Mouse (Mus musculus): ENCODE results near the gene Abca3. TPM values are rescaled to one million over a fixed set of nuclear protein-coding genes. Genes with fewer than 3 reads are reported as not detected.
"Not testable (repeated sequence)": the region's sequence is repeated elsewhere in the genome, so short reads cannot be mapped to it uniquely, and the experiment has no call there.

Abca3 gene
- polyA plus RNA-seq, 1 experiment, result 5.1 TPM

DNA sequence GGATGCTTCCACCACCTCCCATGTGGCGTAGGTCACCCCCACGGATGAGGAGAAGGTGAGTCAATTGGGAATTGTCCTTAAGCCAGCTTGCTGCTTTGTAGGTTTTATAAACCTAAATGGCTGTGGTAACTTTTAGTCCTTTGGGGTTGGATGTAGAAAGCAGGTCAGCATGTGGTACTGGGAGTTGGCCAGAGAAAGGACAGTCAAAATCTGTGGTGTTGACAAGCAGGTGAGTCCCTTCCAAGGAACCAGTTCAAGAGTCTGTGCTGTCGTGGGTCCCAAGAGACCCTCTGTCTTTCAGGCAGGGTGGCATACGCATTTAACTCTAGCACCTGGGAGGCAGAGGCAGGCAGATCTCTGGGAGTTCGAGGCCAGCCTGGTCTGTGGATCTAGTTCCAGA, 72.7 kb downstream of the Abca3 start:
- H3K4me3 ChIP-seq (ENCODE audit: control insufficient read depth, low read depth, low read length), result no peak overlapping the region
- no peaks in the 10 kb centered on the region for H3K27me3 ChIP-seq (ENCODE audit: control insufficient read depth, insufficient read depth, low read length)
- no peak overlapping the region for H3K27ac ChIP-seq (ENCODE audit: control insufficient read depth, insufficient read depth, low read depth, low read length)
- peaks cover 4% of the 10 kb centered on the region for H3K4me1 ChIP-seq (ENCODE audit: control insufficient read depth, insufficient read depth, low read length)
- H3K36me3 ChIP-seq (ENCODE audit: control insufficient read depth, insufficient read depth, low read length), result no peaks in the 10 kb centered on the region; the same call in 1 of the 2 replicates
- TF ChIP-seq POLR2A (IDR thresholded peaks at IDR 0.05; ENCODE audit: control insufficient read depth, low read depth, low read length), result no peak
- no peak for TF ChIP-seq CTCF (IDR thresholded peaks at IDR 0.05; ENCODE audit: control insufficient read depth, insufficient read depth, insufficient replicate concordance, low read depth, low read length)

DNA sequence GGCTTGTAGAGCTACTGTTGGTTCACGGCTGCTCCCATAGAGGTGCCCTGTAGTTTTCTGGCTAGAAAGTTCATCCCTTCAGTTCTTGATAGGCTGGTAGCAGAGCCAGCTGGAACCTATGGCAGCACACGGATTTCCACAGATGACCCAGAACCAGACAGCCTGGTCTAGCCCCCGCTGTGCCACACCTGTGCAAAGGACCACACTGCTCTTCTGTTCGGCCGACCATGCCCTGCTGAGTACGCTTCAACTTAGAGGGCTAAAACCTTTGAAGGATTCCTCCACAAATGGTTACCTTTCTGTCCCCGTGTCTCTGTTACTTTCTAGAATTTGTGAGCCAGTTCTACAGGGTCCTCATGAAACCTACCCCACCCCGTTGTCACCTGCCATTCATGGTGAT, 73.6 kb downstream of the Abca3 start:
- not testable (repeated sequence) for H3K27me3 ChIP-seq (ENCODE audit: control insufficient read depth, insufficient read depth, low read length); H3K4me1 ChIP-seq (ENCODE audit: control insufficient read depth, insufficient read depth, low read length); H3K27ac ChIP-seq (ENCODE audit: control insufficient read depth, insufficient read depth, low read depth, low read length); H3K4me3 ChIP-seq (ENCODE audit: control insufficient read depth, low read depth, low read length); H3K36me3 ChIP-seq (ENCODE audit: control insufficient read depth, insufficient read depth, low read length)

DNA sequence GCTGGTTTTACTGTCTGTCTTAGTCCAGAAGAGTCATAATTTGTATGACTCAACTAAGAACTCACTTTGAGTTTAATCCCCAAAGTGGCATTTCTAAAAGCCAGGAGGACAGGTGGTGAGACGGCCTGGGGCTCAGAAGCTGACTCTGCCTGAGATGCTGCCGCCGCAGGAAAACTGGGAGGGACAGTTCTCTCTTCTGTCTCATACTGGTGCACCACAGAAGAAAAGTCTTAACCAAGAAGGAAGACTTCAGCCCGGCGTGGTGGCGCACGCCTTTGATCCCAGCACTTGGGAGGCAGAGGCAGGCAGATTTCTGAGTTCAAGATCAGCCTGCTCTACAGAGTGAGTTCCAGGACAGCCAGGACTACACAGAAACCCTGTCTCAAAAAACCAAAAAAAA, 74.2 kb downstream of the Abca3 start:
- H3K27me3 ChIP-seq (ENCODE audit: control insufficient read depth, insufficient read depth, low read length), result no peaks in the 10 kb centered on the region
- H3K27ac ChIP-seq (ENCODE audit: control insufficient read depth, insufficient read depth, low read depth, low read length), result no peak overlapping the region
- H3K36me3 ChIP-seq (ENCODE audit: control insufficient read depth, insufficient read depth, low read length), result no peaks in the 10 kb centered on the region; the same call in 1 of the 2 replicates
- no peak for TF ChIP-seq POLR2A (IDR thresholded peaks at IDR 0.05; ENCODE audit: control insufficient read depth, low read depth, low read length)
- no peak for TF ChIP-seq CTCF (IDR thresholded peaks at IDR 0.05; ENCODE audit: control insufficient read depth, insufficient read depth, insufficient replicate concordance, low read depth, low read length)
- H3K4me3 ChIP-seq (ENCODE audit: control insufficient read depth, low read depth, low read length), result no peak overlapping the region; the same call in 1 of the 2 replicates
- H3K4me1 ChIP-seq (ENCODE audit: control insufficient read depth, insufficient read depth, low read length), result peaks cover 4% of the 10 kb centered on the region

DNA sequence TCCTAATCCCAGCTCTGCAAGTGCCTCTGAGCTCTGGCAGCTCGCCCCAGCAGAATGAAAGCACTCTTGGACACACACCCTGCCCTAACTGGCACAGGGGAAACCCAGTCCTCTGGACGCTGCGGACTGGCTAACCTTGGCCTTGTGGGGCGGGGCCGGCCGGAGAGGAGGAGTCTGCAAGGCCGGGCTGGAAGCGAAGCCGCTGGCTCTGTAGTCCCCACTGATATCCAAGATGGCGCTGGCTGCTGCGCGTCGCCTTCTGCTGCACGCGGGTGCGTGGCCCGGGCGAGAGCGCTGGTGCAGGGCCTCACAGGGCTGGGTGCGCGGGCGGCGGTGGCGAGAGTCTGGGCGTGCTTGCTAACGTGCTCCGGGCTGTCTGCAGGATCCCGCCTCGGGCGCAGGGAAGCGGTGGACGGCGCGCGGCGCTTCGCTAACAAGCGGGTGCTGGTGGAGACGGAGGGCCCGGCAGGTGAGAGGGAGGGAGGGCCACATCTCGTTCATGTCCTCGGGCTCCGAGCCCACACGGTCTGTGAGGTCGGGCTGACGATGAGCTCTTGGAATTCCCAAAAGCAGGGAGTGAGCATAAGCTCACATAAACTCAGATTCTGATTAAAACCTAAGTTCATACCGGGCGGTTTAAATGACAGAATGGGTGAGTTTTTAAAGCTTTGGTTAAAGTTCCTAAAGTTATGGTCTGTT, 74.9 kb downstream of the Abca3 start, which contains the start of gene Eci1:
TSS of gene Eci1 (plus strand) at position 171 of the 699 bp plus-strand sequence.
- Histone ChIP-seq H3K36me3 (ENCODE audit: control insufficient read depth, insufficient read depth, low read length) (no peaks in the 10 kb centered on the region), H3K27ac (ENCODE audit: control insufficient read depth, insufficient read depth, low read depth, low read length) (peak within 1 kb of the TSS; percentile 94), H3K4me1 (ENCODE audit: control insufficient read depth, insufficient read depth, low read length) (peaks cover 4% of the 10 kb centered on the region), H3K27me3 (ENCODE audit: control insufficient read depth, insufficient read depth, low read length) (no peaks in the 10 kb centered on the region), H3K4me3 (ENCODE audit: control insufficient read depth, low read depth, low read length) (peak within 1 kb of the TSS; percentile 94)
- TF ChIP-seq POLR2A (IDR thresholded peaks at IDR 0.05; ENCODE audit: control insufficient read depth, low read depth, low read length), result peak; percentile 90
- no peak for TF ChIP-seq CTCF (IDR thresholded peaks at IDR 0.05; ENCODE audit: control insufficient read depth, insufficient read depth, insufficient replicate concordance, low read depth, low read length)

DNA sequence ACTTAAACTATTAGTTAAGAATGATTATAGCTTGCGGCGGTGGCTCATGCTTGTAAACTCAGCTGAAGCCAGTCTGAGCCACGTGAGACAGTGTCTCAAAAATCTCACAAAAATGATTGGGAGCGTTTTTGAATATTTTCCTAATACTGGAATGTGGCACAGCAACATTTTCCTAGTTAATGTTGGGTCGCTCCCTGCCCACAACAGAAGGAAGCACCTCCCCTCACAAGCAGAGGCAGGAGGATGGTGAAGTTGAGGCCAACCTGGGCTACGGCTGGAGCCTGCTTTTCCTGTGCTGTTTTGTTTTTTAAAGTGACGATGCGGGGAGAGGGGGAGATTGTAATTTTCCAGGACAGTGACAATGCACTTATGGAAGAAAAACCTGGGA, 75.4 kb downstream of the Abca3 start:
- Histone ChIP-seq H3K27me3 (ENCODE audit: control insufficient read depth, insufficient read depth, low read length) (no peaks in the 10 kb centered on the region), H3K36me3 (ENCODE audit: control insufficient read depth, insufficient read depth, low read length) (no peaks in the 10 kb centered on the region), H3K4me1 (ENCODE audit: control insufficient read depth, insufficient read depth, low read length) (peaks cover 4% of the 10 kb centered on the region), H3K27ac (ENCODE audit: control insufficient read depth, insufficient read depth, low read depth, low read length) (peak overlapping the region; percentile 94), H3K4me3 (ENCODE audit: control insufficient read depth, low read depth, low read length) (peak overlapping the region; percentile 94)
- TF ChIP-seq CTCF (IDR thresholded peaks at IDR 0.05; ENCODE audit: control insufficient read depth, insufficient read depth, insufficient replicate concordance, low read depth, low read length), result no peak
- no peak for TF ChIP-seq POLR2A (IDR thresholded peaks at IDR 0.05; ENCODE audit: control insufficient read depth, low read depth, low read length)

DNA sequence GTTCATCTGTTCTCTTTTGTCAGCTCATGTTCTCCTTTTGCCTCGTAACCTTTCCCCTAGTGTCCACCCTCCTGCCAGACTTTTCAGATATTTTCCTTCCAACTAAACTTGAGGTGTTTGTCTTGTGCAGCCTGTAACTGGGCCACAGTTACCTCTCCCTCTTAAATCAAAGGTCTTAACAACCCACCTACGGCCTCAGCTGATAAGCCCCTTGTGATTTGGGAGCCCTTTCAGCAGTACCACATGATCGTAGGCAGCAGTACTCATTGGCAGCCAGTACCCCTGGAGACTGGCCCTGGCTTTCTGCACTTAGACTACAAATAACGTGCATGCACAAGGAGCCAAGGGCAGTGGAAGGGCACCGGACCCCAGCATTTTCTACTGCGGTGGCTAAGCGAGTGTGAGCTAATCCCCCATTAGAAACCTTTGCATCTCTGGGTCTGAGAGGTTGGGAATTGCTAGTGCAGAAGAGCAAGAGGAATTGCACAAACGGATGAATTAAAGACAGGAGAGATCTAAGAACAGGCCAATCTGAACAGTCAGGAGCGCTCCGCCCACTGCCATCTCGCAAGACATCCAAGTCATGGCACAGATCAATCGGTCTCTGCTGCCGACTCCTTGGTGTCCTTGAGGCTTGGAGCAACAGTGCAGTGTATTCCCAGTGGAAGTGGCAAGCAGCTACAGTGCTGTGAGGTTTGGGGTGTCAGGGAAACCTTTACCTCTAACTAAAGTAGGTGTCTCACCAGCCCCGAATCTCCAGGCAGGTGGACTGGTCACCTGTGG, 77.6 kb downstream of the Abca3 start:
- Histone ChIP-seq H3K4me3 (ENCODE audit: control insufficient read depth, low read depth, low read length) (no peak overlapping the region), H3K27ac (ENCODE audit: control insufficient read depth, insufficient read depth, low read depth, low read length) (no peak overlapping the region), H3K36me3 (ENCODE audit: control insufficient read depth, insufficient read depth, low read length) (no peaks in the 10 kb centered on the region), H3K4me1 (ENCODE audit: control insufficient read depth, insufficient read depth, low read length) (peaks cover 4% of the 10 kb centered on the region), H3K27me3 (ENCODE audit: control insufficient read depth, insufficient read depth, low read length) (no peaks in the 10 kb centered on the region)
- TF ChIP-seq CTCF (IDR thresholded peaks at IDR 0.05; ENCODE audit: control insufficient read depth, insufficient read depth, insufficient replicate concordance, low read depth, low read length), result no peak
- TF ChIP-seq POLR2A (IDR thresholded peaks at IDR 0.05; ENCODE audit: control insufficient read depth, low read depth, low read length), result no peak

DNA sequence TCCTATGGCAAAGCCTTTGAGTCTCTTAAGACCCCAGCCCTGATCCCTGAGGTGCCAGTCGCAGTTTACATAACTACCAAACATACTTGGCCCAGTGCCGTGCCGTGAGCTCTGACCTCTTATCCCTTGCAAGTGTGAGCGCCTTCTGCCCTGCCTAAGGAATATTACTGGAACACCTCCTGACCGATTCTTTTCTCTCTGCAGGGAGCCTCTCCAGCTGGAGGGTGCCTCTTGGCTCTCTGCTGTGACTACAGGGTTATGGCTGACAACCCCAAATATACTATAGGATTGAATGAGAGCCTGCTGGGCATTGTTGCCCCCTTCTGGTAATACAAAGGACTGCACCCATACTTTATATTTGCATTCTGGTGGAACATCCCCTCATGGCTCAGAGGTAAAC, 85.3 kb downstream of the Abca3 start:
- no peaks in the 10 kb centered on the region for H3K36me3 ChIP-seq (ENCODE audit: control insufficient read depth, insufficient read depth, low read length)
- no peaks in the 10 kb centered on the region for H3K4me1 ChIP-seq (ENCODE audit: control insufficient read depth, insufficient read depth, low read length)
- no peak overlapping the region for H3K27ac ChIP-seq (ENCODE audit: control insufficient read depth, insufficient read depth, low read depth, low read length)
- H3K27me3 ChIP-seq (ENCODE audit: control insufficient read depth, insufficient read depth, low read length), result no peaks in the 10 kb centered on the region
- no peak overlapping the region for H3K4me3 ChIP-seq (ENCODE audit: control insufficient read depth, low read depth, low read length)
- no peak; the same call in 1 of the 2 replicates for TF ChIP-seq CTCF (IDR thresholded peaks at IDR 0.05; ENCODE audit: control insufficient read depth, insufficient read depth, insufficient replicate concordance, low read depth, low read length)
- no peak for TF ChIP-seq POLR2A (IDR thresholded peaks at IDR 0.05; ENCODE audit: control insufficient read depth, low read depth, low read length)

All from testis, adult 2 months (tissue).